Mouse (Mus musculus) kidney, postnatal 36 days (tissue): ENCODE data around the gene Camsap3.
"Not testable (repeated sequence)": the region's sequence is repeated elsewhere in the genome, so short reads cannot be mapped to it uniquely, and the experiment has no call there.

Source experiments
- DNase-seq, 2 experiments: peaks; one replicate each; pipeline ENCODE4 v3.0.0; 2021 to 2022; ENCODE audit warnings: mixed read lengths in 2 of 2

Camsap3 gene

GRCm38 (mm10) chr8:3586993-3587390 is at the start of gene Camsap3:
Gene Camsap3, plus strand, starts transcription at chr8:3587293.
- DNase-seq, result no peak

GRCm38 (mm10) chr8:3537666-3538065 is 49.4 kb upstream of the Camsap3 start:
- no peak for DNase-seq

DNA sequence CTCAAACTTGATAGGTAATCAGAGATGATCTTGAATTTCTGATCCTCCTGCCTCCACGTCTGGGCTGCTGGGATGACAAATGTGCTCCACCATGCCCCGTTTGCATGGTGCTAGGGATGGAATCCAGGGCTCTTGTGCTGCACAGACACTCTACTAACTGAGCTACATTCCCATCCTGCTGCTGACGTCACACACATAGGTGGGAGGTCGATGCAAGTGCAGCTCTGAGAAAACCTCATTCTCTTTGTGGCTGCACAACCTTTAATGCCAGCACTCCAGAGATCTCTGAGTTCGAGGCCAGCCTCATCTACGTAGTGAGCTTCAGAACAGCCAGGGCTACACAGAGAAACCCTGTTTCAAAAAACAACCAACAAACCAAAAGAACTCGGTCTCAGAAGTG is 47.9 kb upstream of the Camsap3 start:
- DNase-seq, result no peak

GRCm38 (mm10) chr8:3540076-3540475 is 47.0 kb upstream of the Camsap3 start:
- DNase-seq, result no peak

DNA sequence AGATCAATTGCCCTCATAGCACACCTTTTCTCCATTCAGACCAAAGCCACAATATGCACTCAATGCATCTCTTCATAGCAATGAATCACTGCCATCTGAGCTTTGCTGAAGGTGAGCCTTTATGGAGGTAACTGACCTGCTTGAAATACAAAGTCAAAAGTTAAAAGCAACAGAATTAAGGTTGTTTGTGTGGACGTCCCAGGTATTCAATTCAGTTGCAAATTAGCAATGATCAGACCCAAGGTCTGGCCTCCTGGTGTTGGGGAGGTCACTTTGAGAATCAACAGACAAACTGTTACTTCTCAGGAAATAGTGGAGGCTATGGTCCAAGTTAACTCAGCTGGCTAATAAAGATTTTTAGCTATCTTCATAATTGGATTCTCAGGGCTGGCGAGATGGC is 40.6 kb upstream of the Camsap3 start:
- DNase-seq, result no peak

GRCm38 (mm10) chr8:3552240-3552639 is 34.9 kb upstream of the Camsap3 start:
- no peak for DNase-seq

- no peak for DNase-seq
Observed at GRCm38 (mm10) chr8:3556114-3556513, 31.0 kb upstream of the Camsap3 start.

DNA sequence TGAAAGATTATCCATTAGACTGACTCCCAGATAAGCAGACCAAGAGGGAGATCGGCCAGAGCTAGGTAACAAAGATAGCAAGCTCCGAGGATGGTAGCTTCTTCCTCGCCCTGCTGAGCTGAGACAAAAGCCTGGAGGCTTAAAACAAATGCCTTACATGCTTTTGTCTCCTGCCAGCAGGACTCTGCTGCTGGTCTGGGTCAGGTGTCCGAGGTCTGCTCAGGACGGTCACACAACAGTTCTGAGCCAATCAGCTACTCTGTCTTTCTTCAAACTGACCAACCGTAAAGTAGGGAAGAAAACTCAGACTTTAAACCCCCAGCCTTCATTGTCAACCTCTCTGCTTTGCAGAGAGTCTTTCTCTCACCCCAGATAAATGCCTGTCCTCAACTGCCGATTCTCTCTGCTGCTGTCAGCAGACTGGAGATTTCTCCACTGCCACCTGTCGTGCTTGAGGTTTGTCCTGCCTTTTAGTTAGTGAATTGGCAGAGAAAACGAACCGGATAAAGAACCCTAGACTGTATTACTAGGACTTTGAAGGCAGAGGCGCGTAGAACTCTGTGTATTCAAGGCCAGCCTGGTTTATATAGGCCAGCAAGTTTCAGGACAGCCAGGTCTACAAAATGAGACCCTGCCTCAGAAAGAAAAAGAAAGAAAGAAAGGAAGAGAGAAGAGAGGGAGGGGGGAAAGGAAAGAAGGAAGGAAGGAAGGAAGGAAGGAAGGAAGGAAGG is 19.3 kb upstream of the Camsap3 start, which contains the start of gene C330021F23Rik:
TSS of gene C330021F23Rik (plus strand) at position 350 of the 731 bp plus-strand sequence.
- DNase-seq, result peak; percentile 59 to 74

- DNase-seq, result no peak
Observed at GRCm38 (mm10) chr8:3568378-3568777, 18.7 kb upstream of the Camsap3 start.

GRCm38 (mm10) chr8:3569784-3570183 is 17.3 kb upstream of the Camsap3 start:
- no peak for DNase-seq

DNA sequence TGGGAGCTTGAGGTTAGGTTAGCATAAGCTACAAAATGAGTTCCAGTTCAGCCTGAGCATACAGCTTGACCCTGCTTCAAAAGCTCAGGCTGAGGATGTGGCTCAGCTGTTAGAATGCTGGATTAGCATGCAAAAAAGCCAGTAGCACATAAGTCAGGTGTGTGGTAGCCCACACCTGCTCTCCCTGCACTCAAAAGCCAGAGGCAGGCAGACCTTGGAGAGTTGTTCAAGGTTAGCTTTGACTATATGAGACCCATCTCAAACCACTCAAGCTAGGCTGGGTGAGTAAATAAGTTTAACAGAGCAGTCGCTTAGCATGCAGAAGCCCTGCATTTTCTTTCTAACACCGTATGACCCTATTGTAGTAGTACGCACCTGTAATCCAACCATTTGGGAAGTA is 12.5 kb upstream of the Camsap3 start:
- DNase-seq, result no peak

- no peak for DNase-seq
Observed at GRCm38 (mm10) chr8:3576211-3576960, 10.7 kb upstream of the Camsap3 start.

GRCm38 (mm10) chr8:3579390-3580364 is 7.4 kb upstream of the Camsap3 start:
- no peak for DNase-seq

DNA sequence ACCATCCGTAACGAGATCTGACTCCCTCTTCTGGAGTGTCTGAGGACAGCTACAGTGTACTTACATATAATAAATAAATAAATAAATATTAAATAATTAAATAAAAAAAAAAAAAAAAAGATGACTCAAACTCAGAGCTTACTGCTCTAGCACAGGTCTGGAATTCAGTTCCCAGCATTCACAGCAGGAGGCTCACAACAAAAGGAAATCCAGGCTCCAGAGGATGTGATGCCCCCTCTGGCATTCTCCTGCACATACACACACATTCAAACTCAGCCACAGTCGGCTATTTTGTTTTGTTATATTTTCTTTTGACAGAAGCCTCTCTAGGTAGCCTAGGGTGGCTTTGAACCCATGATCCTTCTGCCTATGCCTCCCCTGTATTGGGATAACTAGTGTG is 5.1 kb upstream of the Camsap3 start:
- not testable (repeated sequence) for DNase-seq

- no peak for DNase-seq
Observed at GRCm38 (mm10) chr8:3586452-3586851, 641 bp upstream of the Camsap3 start.

DNA sequence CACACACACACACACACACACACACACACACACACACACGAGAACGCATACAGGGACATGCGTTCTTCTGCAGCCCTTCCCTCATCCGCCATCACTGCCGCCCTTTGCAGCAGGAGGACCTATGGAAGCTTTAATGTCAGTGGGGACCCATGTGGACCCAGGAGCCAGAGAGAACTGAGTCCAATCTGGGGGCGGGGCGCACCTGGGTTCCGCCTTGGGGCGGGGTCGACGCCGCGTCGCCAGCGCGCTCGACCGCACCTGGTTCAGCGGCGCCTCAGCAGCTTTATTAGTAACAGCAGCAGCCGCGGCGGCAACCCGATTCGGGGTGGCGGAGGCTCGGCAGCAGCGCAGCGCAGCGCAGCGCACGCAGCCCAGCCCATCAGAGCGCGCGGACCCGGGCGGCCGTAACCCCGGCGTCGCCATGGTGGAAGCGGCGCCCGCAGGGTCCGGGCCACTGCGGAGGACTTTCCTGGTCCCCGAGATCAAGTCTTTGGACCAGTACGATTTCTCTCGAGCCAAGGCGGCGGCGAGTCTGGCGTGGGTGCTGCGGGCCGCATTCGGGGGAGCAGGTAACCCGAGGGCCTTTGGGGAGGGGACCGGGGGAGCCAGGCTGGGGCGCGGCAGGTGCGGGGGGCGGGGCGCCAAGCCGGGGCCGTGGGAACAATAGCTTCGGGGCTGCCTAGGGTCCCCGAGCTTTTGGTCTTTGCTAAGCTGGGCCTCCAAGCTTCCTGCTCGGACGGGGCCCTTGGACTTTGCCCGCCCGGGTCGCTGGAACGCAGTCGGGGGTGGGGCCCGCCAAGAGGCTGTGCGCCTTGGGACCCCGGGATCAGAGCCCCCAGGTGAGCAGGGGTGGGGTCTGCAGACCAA is 531 bp downstream of the Camsap3 start:
- DNase-seq, result peak; percentile 84 to 92

DNA sequence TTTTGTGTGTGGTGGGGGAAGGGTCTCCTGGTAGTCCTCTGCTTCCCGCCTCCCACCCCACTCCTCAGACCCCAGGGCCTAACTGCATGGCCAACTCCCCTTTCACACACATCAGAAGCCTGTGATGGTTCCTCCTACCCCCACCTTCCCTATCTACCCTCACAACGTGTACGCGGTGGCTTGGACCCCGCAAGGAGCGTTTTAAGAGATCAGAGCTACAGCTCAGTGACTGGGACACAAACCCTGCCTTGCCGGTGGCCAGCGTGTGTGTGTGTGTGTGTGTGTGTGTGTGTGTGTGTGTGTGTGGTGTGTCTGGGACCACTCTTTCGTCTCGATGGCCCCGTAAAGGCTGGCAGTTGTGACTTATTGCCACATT is 1.2 kb downstream of the Camsap3 start:
- DNase-seq, result peak in 1 of 2 experiments; percentile 27

DNA sequence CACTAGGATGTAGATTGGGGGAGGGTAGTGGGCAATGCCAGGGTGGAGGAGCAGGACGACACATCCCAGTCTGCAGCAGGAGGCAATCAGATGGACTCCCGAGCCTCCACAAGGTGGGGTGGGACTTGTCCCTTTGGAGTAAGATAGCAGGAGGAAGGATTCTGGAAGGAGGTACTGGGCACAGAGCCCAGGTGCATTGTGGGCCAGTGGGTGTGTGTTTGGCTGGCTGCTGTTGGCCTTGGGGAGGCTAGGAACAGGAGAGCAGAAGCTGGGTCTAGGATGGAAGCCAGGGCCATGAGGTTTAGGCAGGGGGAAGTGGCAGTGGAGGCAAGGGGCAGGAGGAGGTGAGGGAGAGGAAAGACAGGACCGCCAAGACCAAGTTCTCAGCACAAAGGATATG is 6.4 kb downstream of the Camsap3 start:
- peak; percentile 20 to 68 for DNase-seq

- no peak for DNase-seq
Observed at GRCm38 (mm10) chr8:3594466-3594865, 7.4 kb downstream of the Camsap3 start.

DNA sequence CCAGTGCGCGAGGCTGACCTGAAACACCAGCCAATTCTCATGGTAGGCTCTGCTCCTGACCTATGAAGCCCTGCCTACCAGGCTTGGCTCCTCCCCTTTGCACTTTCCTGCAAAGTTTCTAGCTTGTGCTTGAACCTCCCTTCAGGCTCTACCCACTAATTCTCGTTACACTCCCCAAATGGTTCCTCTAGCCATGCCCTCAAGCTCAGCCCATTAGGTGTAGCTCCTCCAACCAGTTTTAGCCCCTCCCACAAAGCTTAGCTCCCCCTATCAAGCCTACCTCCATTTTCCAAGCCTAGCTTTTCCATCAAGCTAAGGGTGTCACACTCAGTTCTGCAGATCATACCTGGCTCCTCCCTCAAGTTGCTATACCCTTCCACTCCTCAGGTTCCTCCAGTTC is 11.0 kb downstream of the Camsap3 start:
- DNase-seq, result no peak

DNA sequence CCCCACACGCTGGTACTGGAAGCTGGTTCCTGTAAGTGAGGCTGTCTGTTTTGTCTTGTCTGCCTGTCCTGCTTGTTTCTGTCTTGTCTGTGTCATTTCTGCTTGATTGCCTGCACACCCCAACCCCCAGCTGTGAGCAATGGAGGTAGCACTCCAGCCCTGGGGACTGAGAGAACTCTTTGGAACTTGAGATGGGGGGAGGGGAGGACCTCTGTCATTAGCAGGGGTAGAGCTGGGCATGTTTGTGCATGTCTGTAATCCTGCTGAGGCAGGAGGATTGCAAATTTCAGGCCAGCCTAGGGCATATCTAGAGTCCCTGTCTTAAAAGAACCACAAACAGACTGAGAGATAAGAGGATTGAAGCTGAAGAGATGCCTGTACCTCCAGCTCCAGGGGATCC is 12.1 kb downstream of the Camsap3 start:
- no peak for DNase-seq

GRCm38 (mm10) chr8:3600401-3600800 is 13.3 kb downstream of the Camsap3 start:
- DNase-seq, result peak; percentile 29 to 40
